Mouse (Mus musculus) midbrain, embryonic 16.5 days (tissue): ENCODE data around the gene Ankfn1. TPM values are rescaled to one million over a fixed set of nuclear protein-coding genes. Genes with fewer than 3 reads are reported as not detected.

ENCODE experiments used
- ATAC-seq: fragments of 200-750 bp; cut with Nextera tagmentation; 2 replicates; pipeline ENCODE4 v1.8.0; 2017; ENCODE audit warnings: moderate TSS enrichment
- H3K27ac ChIP-seq: fragments of 300-500 bp; sonication (generic); 2 replicates; pipeline ENCODE4 v1.5.1; 2014; ENCODE audit warnings: mild to moderate bottlenecking, low read length, mixed read lengths
- H3K27me3 ChIP-seq: fragments of 300-500 bp; sonication (generic); 2 replicates; pipeline ENCODE4 v1.6.1; 2014; ENCODE audit warnings: low read depth, low read length, mixed read lengths; ENCODE audit not compliant: control insufficient read depth, insufficient read depth
- H3K36me3 ChIP-seq: fragments of 300-500 bp; sonication (generic); 2 replicates; pipeline ENCODE4 v1.6.1; 2014; ENCODE audit warnings: mild to moderate bottlenecking, low read length, moderate library complexity, mixed read lengths; ENCODE audit not compliant: control insufficient read depth, insufficient read depth
- H3K4me1 ChIP-seq: fragments of 300-500 bp; sonication (generic); 2 replicates; pipeline ENCODE4 v1.6.1; 2014; ENCODE audit warnings: mild to moderate bottlenecking, low read length, mixed read lengths; ENCODE audit not compliant: control insufficient read depth, insufficient read depth
- H3K4me2 ChIP-seq: fragments of 300-500 bp; sonication (generic); 2 replicates; pipeline ENCODE4 v1.6.1; 2014; ENCODE audit warnings: mild to moderate bottlenecking, low read length, mixed read lengths
- H3K4me3 ChIP-seq: fragments of 300-500 bp; sonication (generic); 2 replicates; pipeline ENCODE4 v1.5.1; 2014; ENCODE audit warnings: low read depth, mild to moderate bottlenecking, low read length, moderate library complexity, mixed read lengths
- H3K9ac ChIP-seq: fragments of 300-500 bp; sonication (generic); 2 replicates; pipeline ENCODE4 v1.6.1; 2014; ENCODE audit warnings: low read depth, low read length, mixed read lengths
- H3K9me3 ChIP-seq: fragments of 300-500 bp; sonication (generic); replicated peaks from 2 replicates; pipeline ENCODE4 v1.6.1; 2014; ENCODE audit warnings: mild to moderate bottlenecking, low read length, mixed read lengths; ENCODE audit not compliant: control insufficient read depth, poor library complexity, severe bottlenecking
- WGBS: fragments of 180-500 bp; shearing (Covaris S2); extraction: QIAGEN DNeasy Blood & Tissue Kit; methylation state at CpG from one replicate; pipeline ENCODE4 v1.1.7; 2014; 5-methylcytosine and 5-hydroxymethylcytosine counted together
- polyA plus RNA-seq: library from polyadenylated mRNA; unstranded; fragments of >200 nt; fragmentation: Nextera tagmentation; extraction: Ambion mirVana; gene quantifications from 2 replicates; pipeline ENCODE4 v1.2.1, GENCODE M21; 2015

Gene Ankfn1
- polyA plus RNA-seq, 1 experiment from 2014 or later = 8.1 TPM

- ATAC-seq = no peak
- 74% methylated on average over 6 of the region's 6 CpGs for WGBS
- no peak overlapping the region for H3K4me3 ChIP-seq
- no peak overlapping the region for H3K4me2 ChIP-seq
- no peaks in the 10 kb centered on the region for H3K4me1 ChIP-seq
- no peaks in the 10 kb centered on the region for H3K36me3 ChIP-seq
- no peaks in the 10 kb centered on the region for H3K9me3 ChIP-seq
- no peak overlapping the region for H3K27ac ChIP-seq
- H3K27me3 ChIP-seq = no peaks in the 10 kb centered on the region; the same call in 1 of the 2 replicates
- no peak overlapping the region for H3K9ac ChIP-seq
These were observed 296.4 kb downstream of the Ankfn1 start for GRCm38 (mm10) chr11:89481084-89481483.

GRCm38 (mm10) chr11:89476927-89477326 is 300.5 kb downstream of the Ankfn1 start:
- H3K4me2 ChIP-seq = no peak overlapping the region
- no peaks in the 10 kb centered on the region for H3K4me1 ChIP-seq
- no peaks in the 10 kb centered on the region for H3K9me3 ChIP-seq
- H3K27me3 ChIP-seq = no peaks in the 10 kb centered on the region; the same call in 1 of the 2 replicates
- no peaks in the 10 kb centered on the region for H3K36me3 ChIP-seq
- no peak overlapping the region for H3K27ac ChIP-seq
- ATAC-seq = no peak
- 53% methylated on average over 5 of the region's 5 CpGs for WGBS
- no peak overlapping the region for H3K9ac ChIP-seq
- H3K4me3 ChIP-seq = no peak overlapping the region

GRCm38 (mm10) chr11:89476047-89476446 is 301.4 kb downstream of the Ankfn1 start:
- H3K27ac ChIP-seq = no peak overlapping the region
- WGBS = 82% methylated on average over 4 of the region's 4 CpGs
- H3K27me3 ChIP-seq = no peaks in the 10 kb centered on the region; the same call in 1 of the 2 replicates
- no peaks in the 10 kb centered on the region for H3K9me3 ChIP-seq
- ATAC-seq = no peak
- no peak overlapping the region for H3K4me2 ChIP-seq
- H3K36me3 ChIP-seq = no peaks in the 10 kb centered on the region
- no peaks in the 10 kb centered on the region for H3K4me1 ChIP-seq
- H3K4me3 ChIP-seq = no peak overlapping the region
- H3K9ac ChIP-seq = no peak overlapping the region

GRCm38 (mm10) chr11:89472871-89473270 is 304.6 kb downstream of the Ankfn1 start:
- Histone ChIP-seq H3K27me3 (no peaks in the 10 kb centered on the region), H3K4me1 (no peaks in the 10 kb centered on the region), H3K36me3 (no peaks in the 10 kb centered on the region), H3K9me3 (no peaks in the 10 kb centered on the region), H3K9ac (no peak overlapping the region), H3K27ac (no peak overlapping the region), H3K4me2 (no peak overlapping the region), H3K4me3 (no peak overlapping the region)
- ATAC-seq = no peak
- 79% methylated on average over 4 of the region's 4 CpGs for WGBS

- Histone ChIP-seq H3K4me3 (no peak overlapping the region), H3K4me1 (no peaks in the 10 kb centered on the region), H3K9me3 (no peaks in the 10 kb centered on the region), H3K9ac (no peak overlapping the region), H3K4me2 (no peak overlapping the region), H3K27ac (no peak overlapping the region), H3K36me3 (no peaks in the 10 kb centered on the region), H3K27me3 (no peaks in the 10 kb centered on the region)
- ATAC-seq = no peak
- 94% methylated on average over 4 of the region's 4 CpGs for WGBS
These were observed 312.1 kb downstream of the Ankfn1 start for GRCm38 (mm10) chr11:89465381-89465780.

- H3K4me3 ChIP-seq = no peak overlapping the region
- no peaks in the 10 kb centered on the region for H3K36me3 ChIP-seq
- no peaks in the 10 kb centered on the region for H3K9me3 ChIP-seq
- no peaks in the 10 kb centered on the region for H3K27me3 ChIP-seq
- H3K4me1 ChIP-seq = no peaks in the 10 kb centered on the region
- no peak overlapping the region for H3K4me2 ChIP-seq
- no peak overlapping the region for H3K27ac ChIP-seq
- WGBS = 82% methylated on average over 10 of the region's 10 CpGs
- H3K9ac ChIP-seq = no peak overlapping the region
- no peak for ATAC-seq
These were observed 315.2 kb downstream of the Ankfn1 start for GRCm38 (mm10) chr11:89462216-89462615.

GRCm38 (mm10) chr11:89459437-89459836 is 318.0 kb downstream of the Ankfn1 start:
- Histone ChIP-seq H3K4me1 (no peaks in the 10 kb centered on the region), H3K27me3 (no peaks in the 10 kb centered on the region), H3K4me2 (no peak overlapping the region), H3K9me3 (no peaks in the 10 kb centered on the region), H3K4me3 (no peak overlapping the region), H3K9ac (no peak overlapping the region), H3K27ac (no peak overlapping the region), H3K36me3 (no peaks in the 10 kb centered on the region)
- no peak for ATAC-seq
- WGBS = 95% methylated on average over 6 of the region's 6 CpGs

GRCm38 (mm10) chr11:89455647-89456231 is 321.7 kb downstream of the Ankfn1 start:
- Histone ChIP-seq H3K4me1 (peaks cover 3% of the 10 kb centered on the region; the same call in 1 of the 2 replicates), H3K27ac (no peak overlapping the region), H3K9ac (no peak overlapping the region), H3K27me3 (no peaks in the 10 kb centered on the region), H3K4me2 (no peak overlapping the region), H3K36me3 (no peaks in the 10 kb centered on the region), H3K9me3 (no peaks in the 10 kb centered on the region), H3K4me3 (no peak overlapping the region)
- no peak for ATAC-seq
- 11% methylated on average over 5 of the region's 5 CpGs for WGBS

GRCm38 (mm10) chr11:89454702-89455101 is 322.8 kb downstream of the Ankfn1 start:
- Histone ChIP-seq H3K9ac (no peak overlapping the region), H3K36me3 (no peaks in the 10 kb centered on the region), H3K27me3 (no peaks in the 10 kb centered on the region), H3K4me3 (no peak overlapping the region), H3K27ac (no peak overlapping the region), H3K4me1 (peaks cover 3% of the 10 kb centered on the region; the same call in 1 of the 2 replicates), H3K4me2 (no peak overlapping the region), H3K9me3 (no peaks in the 10 kb centered on the region)
- no peak for ATAC-seq
- WGBS = 53% methylated on average over 4 of the region's 4 CpGs
